Mouse (Mus musculus) lung, embryonic 14.5 days (tissue): ENCODE measurements around the gene E2f8. TPM values are rescaled to one million over a fixed set of nuclear protein-coding genes. Genes with fewer than 3 reads are reported as not detected.

Source experiments
- ATAC-seq: fragments of 200-750 bp; cut with Nextera tagmentation; 2 replicates; pipeline ENCODE4 v1.8.0; 2017; ENCODE audit warnings: mild to moderate bottlenecking, moderate TSS enrichment, moderate library complexity; ENCODE audit not compliant: insufficient read depth
- DNase-seq: peaks from one replicate; pipeline ENCODE4 v3.0.0-alpha.2; 2015
- H3K27ac ChIP-seq: fragments of 300-500 bp; sonication (generic); 2 replicates; pipeline ENCODE4 v1.5.1; 2014; ENCODE audit warnings: low read depth, mild to moderate bottlenecking, moderate library complexity
- H3K27me3 ChIP-seq: fragments of 300-500 bp; sonication (generic); 2 replicates; pipeline ENCODE4 v1.6.1; 2014; ENCODE audit warnings: low read length, control low read depth; ENCODE audit not compliant: insufficient read depth
- H3K36me3 ChIP-seq: fragments of 300-500 bp; sonication (generic); 2 replicates; pipeline ENCODE4 v1.6.1; 2014; ENCODE audit warnings: control low read depth; ENCODE audit not compliant: insufficient read depth
- H3K4me1 ChIP-seq: fragments of 300-500 bp; sonication (generic); 2 replicates; pipeline ENCODE4 v1.6.1; 2014; ENCODE audit warnings: antibody characterized with exemption, control low read depth; ENCODE audit not compliant: insufficient read depth
- H3K4me2 ChIP-seq: fragments of 300-500 bp; sonication (generic); 2 replicates; pipeline ENCODE4 v1.6.1; 2014; ENCODE audit warnings: mild to moderate bottlenecking
- H3K4me3 ChIP-seq: fragments of 300-500 bp; sonication (generic); 2 replicates; pipeline ENCODE4 v1.5.1; 2014; ENCODE audit warnings: low read depth, low read length
- H3K9ac ChIP-seq: fragments of 300-500 bp; sonication (generic); 2 replicates; pipeline ENCODE4 v1.6.1; 2014
- H3K9me3 ChIP-seq: fragments of 300-500 bp; sonication (generic); 2 replicates; pipeline ENCODE4 v1.6.1; 2016; ENCODE audit warnings: low read depth, low read length, control low read depth
- CTCF ChIP-seq: IDR thresholded peaks from 2 replicates; pipeline ENCODE4 v1.5.1; 2016; ENCODE audit warnings: antibody characterized with exemption, low read depth
- WGBS: fragments of 180-500 bp; shearing (Covaris S2); extraction: QIAGEN DNeasy Blood & Tissue Kit; methylation state at CpG from one replicate; pipeline ENCODE4 v1.1.7; 2014; 5-methylcytosine and 5-hydroxymethylcytosine counted together
- polyA plus RNA-seq: library from polyadenylated mRNA; unstranded; fragments of >200 nt; fragmentation: Nextera tagmentation; extraction: Ambion mirVana; gene quantifications from 2 replicates; pipeline ENCODE4 v1.2.1, GENCODE M21; 2014

Gene E2f8
- polyA plus RNA-seq, 1 experiment from 2014 or later, result 27.8 TPM

DNA sequence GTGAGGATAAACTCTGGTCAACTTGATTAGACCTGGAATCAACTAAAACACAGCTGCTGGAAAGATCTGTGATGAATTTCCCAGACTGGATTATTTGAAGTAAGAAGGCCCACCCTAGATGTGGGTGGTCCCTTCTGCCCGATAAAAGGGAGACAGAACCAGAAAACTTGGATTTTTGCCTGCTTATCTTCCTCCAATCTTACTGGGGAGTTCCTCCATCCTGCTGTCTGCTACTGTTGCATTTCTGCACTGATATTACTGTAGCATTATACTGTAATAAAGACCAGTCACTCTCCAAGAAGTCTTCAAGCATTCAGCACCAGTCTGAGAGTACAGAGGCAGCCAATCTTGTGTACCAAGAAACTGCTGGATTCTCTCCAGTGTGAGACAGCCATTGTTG lies 23.1 kb downstream of the E2f8 start:
- no peak for TF ChIP-seq CTCF
- H3K9ac ChIP-seq, result no peak overlapping the region
- no peaks in the 10 kb centered on the region for H3K36me3 ChIP-seq
- ATAC-seq, result no peak
- no peaks in the 10 kb centered on the region for H3K9me3 ChIP-seq
- H3K4me3 ChIP-seq, result no peak overlapping the region
- H3K4me1 ChIP-seq, result no peaks in the 10 kb centered on the region
- DNase-seq, result peak; percentile 50
- H3K27me3 ChIP-seq, result no peaks in the 10 kb centered on the region
- no peak overlapping the region for H3K4me2 ChIP-seq
- H3K27ac ChIP-seq, result no peak overlapping the region
- WGBS, result 40% methylated on average over 1 of the region's 1 CpGs

DNA sequence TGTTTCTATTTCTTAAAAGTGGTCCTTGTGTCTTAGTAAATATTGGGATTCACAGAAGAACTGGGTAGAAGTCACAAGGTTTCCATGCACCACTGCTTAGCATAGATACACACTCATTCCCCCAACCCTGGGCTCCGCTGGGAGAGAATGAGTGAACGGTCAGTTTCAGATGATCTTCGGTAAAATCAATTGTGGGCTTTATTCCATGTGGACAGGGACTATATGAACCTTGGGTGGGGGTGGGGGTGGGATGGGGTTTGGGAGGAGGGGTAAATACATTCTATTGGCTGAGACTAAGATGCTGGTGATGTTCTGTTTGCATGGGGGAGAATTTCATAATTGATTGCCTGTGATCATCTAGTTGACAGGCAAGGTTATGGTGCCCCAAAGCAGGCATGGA lies 25.9 kb downstream of the E2f8 start:
- no peak for DNase-seq
- whole genome bisulfite sequencing, result 92% methylated on average over 3 of the region's 3 CpGs
- no peaks in the 10 kb centered on the region for H3K9me3 ChIP-seq
- no peak overlapping the region for H3K27ac ChIP-seq
- no peak overlapping the region for H3K4me3 ChIP-seq
- H3K36me3 ChIP-seq, result no peaks in the 10 kb centered on the region
- H3K4me2 ChIP-seq, result no peak overlapping the region
- no peaks in the 10 kb centered on the region for H3K4me1 ChIP-seq
- H3K9ac ChIP-seq, result no peak overlapping the region
- TF ChIP-seq CTCF, result no peak
- no peaks in the 10 kb centered on the region for H3K27me3 ChIP-seq
- no peak for ATAC-seq

DNA sequence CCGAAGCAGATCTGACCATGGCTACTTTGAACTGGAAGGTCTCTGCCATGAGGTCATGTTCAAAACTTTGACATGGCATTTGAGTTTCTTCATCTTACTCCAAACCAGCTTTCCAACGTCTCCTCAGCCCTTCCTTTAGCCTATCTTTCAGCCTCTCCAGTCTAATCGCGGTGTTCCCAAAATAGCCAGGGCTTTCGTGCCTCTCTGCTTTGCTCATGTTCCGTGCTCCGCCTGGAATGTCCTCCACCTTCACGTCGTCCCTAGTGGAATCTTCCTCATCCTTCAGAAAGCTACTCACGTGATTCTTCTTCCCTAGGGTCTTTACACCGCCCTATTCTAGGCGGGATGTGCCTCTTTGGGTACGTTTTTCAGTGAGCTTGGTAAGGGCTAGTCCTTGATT lies 27.9 kb downstream of the E2f8 start:
- Histone ChIP-seq H3K36me3 (no peaks in the 10 kb centered on the region), H3K27me3 (no peaks in the 10 kb centered on the region), H3K9me3 (no peaks in the 10 kb centered on the region), H3K9ac (no peak overlapping the region), H3K27ac (no peak overlapping the region), H3K4me2 (no peak overlapping the region), H3K4me1 (no peaks in the 10 kb centered on the region), H3K4me3 (no peak overlapping the region)
- DNase-seq (no peak), ATAC-seq (no peak)
- 81% methylated on average over 13 of the region's 13 CpGs for WGBS
- TF ChIP-seq CTCF, result no peak

DNA sequence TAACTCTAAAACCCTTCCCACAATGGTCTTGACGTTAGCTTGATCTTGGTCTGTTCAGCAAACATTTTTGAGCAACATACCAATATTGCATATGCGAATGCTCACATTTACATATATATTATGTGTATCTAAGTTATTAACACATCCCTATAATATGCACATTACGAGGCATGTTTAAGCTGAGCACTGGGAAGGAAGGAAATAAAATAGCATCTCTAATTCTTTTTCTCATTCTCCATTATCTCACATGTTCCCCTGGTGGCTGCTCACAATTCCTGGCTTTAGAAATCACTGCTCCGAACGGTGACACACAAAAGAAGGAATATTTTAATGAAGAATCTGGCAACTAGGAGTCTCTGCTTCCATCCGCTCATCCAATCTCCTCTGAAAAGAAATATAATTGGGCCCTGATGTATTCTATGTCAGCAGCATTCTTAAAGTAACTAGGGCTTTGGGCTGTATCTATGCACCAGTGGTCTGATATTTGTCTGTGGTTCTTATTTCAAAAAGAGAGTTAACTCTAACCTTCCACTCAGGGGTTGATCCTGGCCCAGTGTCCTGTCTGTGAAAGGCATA lies 29.8 kb downstream of the E2f8 start:
- no peaks in the 10 kb centered on the region for H3K27me3 ChIP-seq
- no peaks in the 10 kb centered on the region for H3K36me3 ChIP-seq
- H3K4me1 ChIP-seq, result peaks cover 3% of the 10 kb centered on the region; the same call in 1 of the 2 replicates
- H3K9ac ChIP-seq, result no peak overlapping the region
- H3K9me3 ChIP-seq, result no peaks in the 10 kb centered on the region
- TF ChIP-seq CTCF, result no peak
- H3K27ac ChIP-seq, result no peak overlapping the region
- H3K4me2 ChIP-seq, result no peak overlapping the region
- H3K4me3 ChIP-seq, result no peak overlapping the region
- DNase-seq, result no peak
- ATAC-seq, result no peak
- WGBS, result 85% methylated on average over 6 of the region's 6 CpGs

DNA sequence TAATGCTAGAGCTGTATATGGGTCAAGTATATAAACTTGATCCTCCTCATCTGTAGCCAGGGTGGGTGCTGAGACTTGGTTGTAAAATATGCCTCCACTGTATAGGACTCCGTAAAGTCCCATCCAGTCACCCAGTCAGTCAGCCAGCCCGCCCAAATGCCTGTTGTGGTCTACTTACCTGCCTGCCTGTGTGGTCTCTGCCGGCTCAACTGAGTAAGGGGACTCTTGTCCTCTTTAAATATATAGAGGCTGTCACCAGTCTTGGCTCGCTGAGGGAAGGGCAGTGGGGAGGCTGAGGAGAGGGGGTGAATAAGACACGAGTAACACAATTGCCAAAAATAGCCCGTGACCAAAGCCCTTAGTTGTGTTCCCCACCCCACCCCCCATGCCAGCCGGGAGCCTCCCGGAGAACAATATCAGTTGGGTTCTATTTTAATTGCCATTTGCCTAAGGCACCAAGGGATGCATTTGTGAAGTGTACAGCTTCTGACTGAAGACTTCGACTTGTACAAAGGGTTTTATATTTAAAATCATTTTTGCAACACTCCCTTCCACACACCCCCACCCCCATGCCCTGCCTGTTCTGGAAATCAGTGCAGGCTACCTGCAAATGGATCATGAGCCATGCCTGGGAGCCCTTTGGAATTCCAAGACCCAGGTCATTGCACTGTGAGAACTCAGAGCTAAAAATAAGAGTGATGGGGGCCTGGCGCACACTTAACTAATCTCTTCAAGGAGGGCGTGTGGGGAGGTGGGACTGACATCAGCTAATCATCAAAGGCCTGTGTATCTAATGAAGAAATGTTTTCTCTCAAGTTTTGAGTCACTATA lies 33.4 kb downstream of the E2f8 start, which contains the start of gene Csrp3:
TSS of gene Csrp3 (minus strand) at position 214 of the 831 bp plus-strand sequence.
- H3K9me3 ChIP-seq, result no peaks in the 10 kb centered on the region
- H3K4me1 ChIP-seq, result peaks cover 15% of the 10 kb centered on the region; the same call in 1 of the 2 replicates
- 49% methylated on average over 11 of the region's 11 CpGs for WGBS
- H3K27me3 ChIP-seq, result no peaks in the 10 kb centered on the region
- no peak within 1 kb of the TSS for H3K9ac ChIP-seq
- TF ChIP-seq CTCF, result no peak
- ATAC-seq, result no peak
- no peak within 1 kb of the TSS for H3K4me3 ChIP-seq
- no peak for DNase-seq
- no peak within 1 kb of the TSS for H3K4me2 ChIP-seq
- no peaks in the 10 kb centered on the region for H3K36me3 ChIP-seq
- no peak within 1 kb of the TSS; the same call in 1 of the 2 replicates for H3K27ac ChIP-seq

DNA sequence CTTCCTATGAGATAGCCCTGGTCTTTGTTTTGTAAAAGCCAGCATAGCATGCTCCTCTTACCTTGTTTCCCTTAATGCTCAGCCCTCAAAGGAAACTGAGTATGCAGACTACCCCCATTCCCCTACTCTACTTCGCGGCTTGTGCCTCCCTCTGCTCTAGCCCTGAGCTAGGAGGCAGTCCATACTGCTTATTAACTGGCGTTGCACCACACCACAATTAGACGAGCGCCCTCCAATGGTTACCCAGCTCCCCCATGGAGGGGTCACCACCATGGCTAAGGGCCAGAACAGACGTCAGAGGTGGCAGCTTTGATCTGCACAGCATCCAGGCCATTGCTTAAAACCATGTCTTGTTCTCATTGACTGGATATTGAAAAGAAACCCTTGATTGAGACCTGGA lies 34.6 kb downstream of the E2f8 start:
- H3K4me1 ChIP-seq, result peaks cover 15% of the 10 kb centered on the region; the same call in 1 of the 2 replicates
- no peak overlapping the region for H3K4me2 ChIP-seq
- 56% methylated on average over 6 of the region's 6 CpGs for WGBS
- peak overlapping the region; percentile 66; the same call in 1 of the 2 replicates for H3K27ac ChIP-seq
- H3K9me3 ChIP-seq, result no peaks in the 10 kb centered on the region
- no peak for DNase-seq
- no peak for TF ChIP-seq CTCF
- ATAC-seq, result no peak
- no peaks in the 10 kb centered on the region for H3K36me3 ChIP-seq
- no peak overlapping the region for H3K4me3 ChIP-seq
- H3K27me3 ChIP-seq, result no peaks in the 10 kb centered on the region
- no peak overlapping the region for H3K9ac ChIP-seq
